Mouse (Mus musculus) urinary bladder, adult 18-20 months (tissue): ENCODE measurements around the gene Clca3a1.
"Not testable (repeated sequence)": the region's sequence is repeated elsewhere in the genome, so short reads cannot be mapped to it uniquely, and the experiment has no call there.

ENCODE experiments used
- DNase-seq, 2 experiments: peaks; one replicate each; pipeline ENCODE4 v3.0.0; 2022; ENCODE audit warnings: low spot score in 2 of 2, mixed read lengths in 2 of 2

Clca3a1 gene

DNA sequence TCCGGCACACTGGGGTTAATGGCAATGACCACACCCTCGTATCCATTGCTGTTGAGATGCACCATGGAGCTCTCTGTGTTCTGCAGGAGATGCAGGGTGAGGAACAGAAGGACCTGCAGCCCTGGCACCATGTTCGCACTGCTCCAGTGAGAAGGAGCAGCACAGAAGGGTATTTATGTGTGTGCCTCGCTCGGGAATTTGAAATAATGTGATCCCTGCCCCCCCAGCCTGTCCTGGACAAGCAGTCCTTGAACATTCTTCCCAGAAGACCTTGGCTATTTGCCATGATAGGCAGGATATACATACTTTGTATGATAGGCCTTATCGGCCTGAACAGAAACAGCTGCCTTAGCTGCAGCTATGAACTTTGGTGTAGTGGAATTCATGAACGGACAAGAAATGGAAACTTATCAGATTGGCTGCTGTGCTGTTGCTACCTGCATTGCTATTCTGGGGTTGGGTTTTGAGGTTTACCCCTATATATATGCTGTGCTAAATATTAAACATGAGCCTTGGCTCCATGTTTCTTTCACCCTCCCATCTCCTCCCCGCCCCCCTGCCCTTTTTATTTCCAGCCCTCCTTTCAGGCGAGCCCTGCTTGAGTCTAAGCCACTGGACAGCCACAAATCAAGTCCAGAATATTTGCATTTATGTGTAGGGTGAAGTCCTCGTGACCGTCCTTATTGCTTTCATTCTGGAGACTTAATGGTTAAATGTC, at the start of gene Clca3a1:
TSS of gene Clca3a1 (minus strand) at position 386 of the 718 bp plus-strand sequence.
- DNase-seq: peak in 1 of 2 experiments; percentile 22

- DNase-seq: not testable (repeated sequence)
Measured at GRCm38 (mm10) chr3:144808153-144808925, 47.6 kb upstream of the Clca3a1 start.

DNA sequence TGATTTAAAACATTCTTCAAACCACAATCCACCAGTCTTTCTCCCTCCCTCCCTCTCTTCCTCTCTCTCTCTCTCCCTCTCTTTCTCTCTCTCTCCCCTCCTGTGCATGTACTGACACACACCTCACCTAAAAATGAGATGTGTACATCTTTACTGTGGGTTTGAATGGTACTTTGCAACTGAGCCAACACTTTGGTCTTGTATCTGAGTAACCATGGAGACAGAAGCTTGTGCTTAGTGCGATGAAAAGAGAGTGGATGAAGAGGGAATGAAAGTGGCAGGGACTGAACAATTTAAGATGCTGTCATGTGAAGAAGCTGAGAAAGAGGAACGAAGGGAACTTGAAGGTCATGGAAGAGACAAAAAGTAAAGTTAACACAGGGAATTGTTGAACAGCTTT, 45.8 kb upstream of the Clca3a1 start:
- DNase-seq: not testable (repeated sequence)

- peak in 1 of 2 experiments; percentile 22 for DNase-seq
Measured at GRCm38 (mm10) chr3:144801861-144802260, 41.1 kb upstream of the Clca3a1 start.

- DNase-seq: no peak
Measured at GRCm38 (mm10) chr3:144785181-144786148, 24.7 kb upstream of the Clca3a1 start.

DNA sequence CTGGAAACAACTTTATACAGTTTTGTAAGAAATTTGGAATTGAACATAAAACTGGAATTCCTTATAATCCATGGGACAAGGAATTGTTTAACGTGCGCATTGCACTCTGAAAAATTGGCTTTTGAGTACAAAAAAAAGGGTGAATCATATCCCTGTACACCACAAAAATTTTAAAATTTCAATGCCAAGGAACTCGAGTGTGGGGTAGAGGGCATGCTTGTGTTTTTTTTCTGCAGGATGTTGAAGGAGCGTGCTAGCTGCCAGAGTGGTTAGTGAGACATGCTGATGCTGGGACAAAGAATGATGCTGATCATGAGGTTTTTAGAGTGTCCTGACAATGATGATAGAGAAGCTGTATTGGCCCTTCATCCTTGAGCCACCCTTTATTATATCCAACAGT, 4.4 kb upstream of the Clca3a1 start:
- no peak for DNase-seq

DNA sequence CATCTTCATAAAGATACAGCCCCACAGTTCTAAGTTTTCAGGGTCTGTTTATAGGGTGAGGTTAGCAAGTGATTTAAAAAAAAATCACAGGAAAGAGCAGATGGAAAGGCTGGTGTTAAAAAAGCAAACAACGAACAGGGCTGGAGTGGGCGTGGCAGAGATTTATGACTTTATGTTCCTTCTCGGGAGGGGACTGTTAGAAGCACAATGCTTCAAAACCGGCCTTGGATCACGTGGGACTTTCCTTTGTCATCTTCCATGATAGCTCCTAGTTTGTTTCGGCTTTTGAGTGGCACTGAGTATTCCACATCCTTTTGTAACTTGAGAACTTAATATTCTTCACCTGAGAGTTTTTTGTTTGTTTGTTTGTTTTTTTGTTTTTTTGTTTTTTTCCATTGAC, 677 bp upstream of the Clca3a1 start:
- no peak for DNase-seq

DNA sequence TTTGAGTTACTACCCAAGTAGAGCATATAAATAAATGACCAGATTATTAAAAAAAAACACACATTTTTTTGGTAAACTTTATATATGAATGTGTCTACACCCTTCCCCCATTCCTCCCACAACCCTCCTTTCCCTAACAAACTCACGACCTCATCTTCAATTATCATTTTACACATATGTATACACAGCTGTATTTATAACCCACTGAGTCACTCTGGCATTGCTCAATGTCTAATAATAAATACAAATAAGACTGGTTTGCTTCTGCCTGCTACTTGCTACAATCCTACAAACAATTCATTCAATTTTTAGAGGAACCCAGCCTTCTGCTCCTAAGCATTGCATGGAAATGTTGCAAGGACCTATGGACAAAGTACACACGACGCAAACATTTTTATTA, 1.1 kb downstream of the Clca3a1 start:
- DNase-seq: no peak

- not testable (repeated sequence) for DNase-seq
Measured at GRCm38 (mm10) chr3:144756103-144756502, 4.7 kb downstream of the Clca3a1 start.

DNA sequence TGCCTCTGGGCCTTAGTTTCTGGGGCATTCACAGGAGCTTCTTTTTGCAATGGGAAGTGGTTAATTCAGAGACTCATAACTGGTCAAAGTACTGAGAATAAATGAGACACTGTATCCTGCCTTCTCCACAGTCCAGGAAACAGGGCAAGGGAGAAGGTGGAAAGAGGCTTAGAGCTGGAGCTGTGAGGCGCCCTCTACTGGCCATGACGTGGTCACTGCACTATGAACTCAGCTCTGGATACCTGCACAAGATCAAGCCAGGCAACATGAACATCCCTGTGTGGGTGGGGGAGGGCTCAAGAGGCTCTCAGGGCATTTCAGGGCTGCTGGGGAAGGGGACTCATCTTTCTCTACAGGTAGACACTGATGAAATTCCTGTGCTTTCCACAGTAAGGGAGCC, 7.7 kb downstream of the Clca3a1 start:
- DNase-seq: no peak

GRCm38 (mm10) chr3:144749062-144749963, 11.5 kb downstream of the Clca3a1 start:
- not testable (repeated sequence) for DNase-seq

- not testable (repeated sequence) for DNase-seq
Measured at GRCm38 (mm10) chr3:144747706-144748105, 13.1 kb downstream of the Clca3a1 start.

DNA sequence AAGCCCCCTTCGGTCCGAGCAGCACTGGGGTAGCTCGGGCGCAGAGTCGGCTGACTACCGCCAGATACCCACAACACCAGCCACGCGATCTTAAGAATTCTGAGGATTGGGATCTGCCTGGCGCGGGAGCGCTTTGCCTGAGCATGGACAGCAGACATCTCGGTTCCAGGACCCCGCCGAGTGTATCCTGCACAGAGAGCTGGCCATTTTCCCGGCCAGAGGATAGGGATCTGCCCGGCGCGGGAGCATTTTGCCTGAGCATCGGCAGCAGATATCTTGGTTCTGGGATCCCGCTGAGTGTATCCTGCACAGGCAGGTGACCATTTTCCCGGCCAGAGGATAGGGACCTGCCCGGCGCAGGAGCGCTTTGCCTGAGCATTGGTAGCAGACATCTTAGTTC, 22.4 kb downstream of the Clca3a1 start:
- DNase-seq: not testable (repeated sequence)

DNA sequence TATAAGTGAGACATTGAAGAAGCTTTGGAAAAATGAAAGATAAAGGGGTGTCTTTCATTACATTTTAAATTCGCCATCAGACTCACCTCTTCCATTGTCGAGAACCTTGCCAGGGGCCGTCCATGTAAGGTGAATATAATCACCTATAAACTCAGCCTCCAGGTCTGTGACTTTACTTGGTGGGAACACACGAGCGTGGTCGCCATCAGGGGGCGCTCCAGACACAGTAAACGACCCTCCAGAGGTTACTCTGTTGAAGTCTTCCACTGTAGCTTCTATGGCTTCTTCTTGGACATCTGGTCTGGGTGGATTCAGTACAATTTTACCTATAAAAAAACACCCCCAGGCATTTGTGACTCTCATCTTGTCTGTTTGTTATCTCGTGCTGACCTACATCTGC, 23.9 kb downstream of the Clca3a1 start:
- DNase-seq: peak in 1 of 2 experiments; percentile 35

DNA sequence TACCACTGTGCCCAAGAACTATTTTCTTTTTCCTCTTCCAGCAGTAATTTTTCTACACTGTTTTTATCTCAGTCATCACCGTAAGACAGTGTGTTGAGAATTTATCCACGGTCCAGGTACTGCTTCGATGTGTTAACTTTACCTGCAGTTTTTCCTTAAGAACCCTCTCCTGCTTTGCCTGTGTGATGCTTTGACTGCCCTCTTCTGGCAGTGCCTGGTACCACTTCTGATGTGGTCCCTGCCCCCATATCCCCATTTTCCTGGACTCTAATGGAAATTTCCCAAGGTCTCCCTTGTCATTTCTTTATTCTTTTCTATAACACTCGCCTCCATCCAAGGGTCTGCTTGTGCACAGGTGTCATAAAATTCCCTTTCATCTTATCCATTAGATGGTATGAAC, 37.3 kb downstream of the Clca3a1 start:
- DNase-seq: peak; percentile 10 to 51

DNA sequence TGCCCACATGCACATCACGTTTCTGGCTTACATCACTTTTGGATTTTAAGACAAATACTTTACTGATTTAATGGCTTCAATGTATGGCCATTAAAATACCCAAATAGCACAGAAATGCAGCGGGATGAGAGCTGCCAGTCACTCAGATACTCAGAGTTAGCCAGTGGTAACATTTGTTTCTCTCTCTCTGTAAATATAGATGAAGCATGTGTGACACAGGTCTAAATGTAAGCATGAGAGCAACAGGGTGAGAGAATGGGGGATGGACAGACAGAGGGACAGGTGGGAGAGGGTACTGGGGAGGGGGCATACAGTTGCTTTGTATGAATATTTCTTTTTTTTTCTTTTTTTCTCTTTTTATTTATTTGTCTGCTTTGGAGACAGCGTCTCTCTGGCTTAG, 38.2 kb downstream of the Clca3a1 start:
- not testable (repeated sequence) for DNase-seq

GRCm38 (mm10) chr3:144721860-144722256, 38.9 kb downstream of the Clca3a1 start:
- DNase-seq: no peak

- DNase-seq: no peak
Measured at GRCm38 (mm10) chr3:144721077-144721859, 39.5 kb downstream of the Clca3a1 start.

- DNase-seq: peak; percentile 96 to 97
Measured at GRCm38 (mm10) chr3:144719901-144720747, 40.7 kb downstream of the Clca3a1 start, which contains the start of gene Sh3glb1. Gene Sh3glb1 (minus strand): TSS chr3:144720335.
